Mouse (Mus musculus) brain, embryonic 14.5 days (tissue): ENCODE data around the gene Gca.

ENCODE experiments used
- CTCF ChIP-seq: fragments of 200-500 bp; IDR thresholded peaks from 2 replicates; pipeline ENCODE4 v1.5.1; 2012; ENCODE audit warnings: inconsistent platforms, mild to moderate bottlenecking, moderate library complexity, borderline replicate concordance; ENCODE audit not compliant: insufficient read depth, insufficient read length; ENCODE audit errors: extremely low read depth
- POLR2A ChIP-seq: fragments of 200-500 bp; IDR thresholded peaks from 2 replicates; pipeline ENCODE4 v1.6.1; 2012; ENCODE audit warnings: mild to moderate bottlenecking, inconsistent platforms, borderline replicate concordance; ENCODE audit not compliant: poor library complexity, insufficient read depth, insufficient read length, severe bottlenecking; ENCODE audit errors: extremely low read depth

DNA sequence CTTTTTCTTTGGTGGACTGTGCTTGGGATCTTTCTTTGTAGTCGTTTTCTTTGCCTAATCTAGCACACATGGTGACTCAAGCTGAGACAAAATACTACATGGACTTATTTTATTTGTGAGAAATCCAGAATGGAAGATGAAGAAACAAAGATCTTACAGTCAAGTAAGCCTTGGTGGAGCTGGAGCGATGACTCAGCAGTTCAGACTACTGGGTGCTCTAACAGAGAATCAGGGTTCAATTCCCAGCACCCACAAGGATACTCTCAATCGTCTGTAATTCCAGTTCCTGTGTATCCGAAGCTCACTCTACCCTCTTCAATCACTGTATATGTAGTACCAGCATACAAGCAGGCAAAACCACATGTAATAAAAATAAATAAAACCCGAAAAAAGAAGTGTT is 6.2 kb downstream of the Gca start:
- TF ChIP-seq CTCF, result no peak
- TF ChIP-seq POLR2A, result no peak
